8 mouse cellular contexts compared by ENCODE assay signal in the genomic region with DNA sequence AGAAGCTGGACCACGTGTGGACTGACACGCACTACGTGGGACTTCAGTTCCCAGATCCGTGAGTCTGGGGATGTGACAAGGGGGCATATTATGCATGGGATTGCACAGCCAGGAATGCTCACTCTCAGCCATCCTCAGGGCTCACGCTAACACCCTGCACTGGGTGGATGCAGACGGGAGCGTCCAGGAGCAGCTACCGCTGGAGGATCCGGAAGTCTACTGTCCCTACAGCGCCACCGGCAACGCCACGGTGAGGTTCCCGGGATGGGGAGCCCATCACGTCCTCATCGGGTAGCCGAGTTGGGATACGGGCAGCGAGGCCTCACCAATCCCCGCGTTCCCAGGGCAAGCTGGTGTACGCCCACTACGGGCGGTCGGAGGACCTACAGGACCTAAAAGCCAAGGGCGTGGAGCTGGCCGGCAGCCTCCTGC. TPM values are rescaled to one million over a fixed set of nuclear protein-coding genes. Genes with fewer than 3 reads are reported as not detected.
DNase-seq lines count a peak whose midpoint lies in the region; ATAC-seq and TF ChIP-seq lines count a peak whose summit lies in the region.

No protein-coding gene starts in this region.

- H3K4me1 ChIP-seq in heart, embryonic 14.5 days (ENCODE audit: control insufficient read depth in 2 of 2, insufficient read depth in 2 of 2, low read length in 2 of 2): peaks cover 2 to 8% of the 10 kb centered on the region in 2 experiments; a peak in 2 of 4 replicates
- peaks cover 49% of the 10 kb centered on the region for H3K4me1 ChIP-seq in liver, embryonic 15.5 days (replicated peaks)
- peaks cover 8% of the 10 kb centered on the region; the same call in 1 of the 2 replicates for H3K4me1 ChIP-seq in neural tube, embryonic 15.5 days

- H3K36me3 ChIP-seq in heart, embryonic 14.5 days (ENCODE audit: control insufficient read depth, insufficient read depth, low read length): no peaks in the 10 kb centered on the region
- H3K36me3 ChIP-seq in liver, embryonic 15.5 days (replicated peaks): peaks cover 58% of the 10 kb centered on the region
- no peaks in the 10 kb centered on the region for H3K36me3 ChIP-seq in neural tube, embryonic 15.5 days

- H3K4me3 ChIP-seq in gastrocnemius, adult 2 months: peak overlapping the region; percentile 61
- peak overlapping the region; percentile 31 for H3K4me3 ChIP-seq in heart, embryonic 14.5 days (ENCODE audit: control insufficient read depth in 1 of 2, insufficient read depth in 1 of 2, low read depth in 1 of 2, low read length in 2 of 2)
- no peak overlapping the region for H3K4me3 ChIP-seq in liver, embryonic 15.5 days (replicated peaks)
- H3K4me3 ChIP-seq in neural tube, embryonic 15.5 days (replicated peaks): peak overlapping the region; percentile 28

- peak; percentile 65 for DNase-seq in gastrocnemius, adult 2 months
- DNase-seq in gastrocnemius, adult 8-10 months (ENCODE audit: low spot score in 2 of 2): no peak
- DNase-seq in embryo, embryonic 9.5 days (ENCODE audit: extremely low spot score): peak; percentile 41
- DNase-seq in kidney, postnatal 4 days: peak; percentile 47 to 64

- peak; percentile 46 for TF ChIP-seq CTCF in gastrocnemius, adult 2 months (IDR thresholded peaks at IDR 0.05)

- WGBS in heart, embryonic 14.5 days: 6% methylated on average over 27 of the region's 27 CpGs
- 55% methylated on average over 27 of the region's 27 CpGs for WGBS in liver, embryonic 15.5 days (ENCODE audit: insufficient replicate concordance)
- WGBS in neural tube, embryonic 15.5 days: 10% methylated on average over 27 of the region's 27 CpGs

- H3K9me3 ChIP-seq in heart, embryonic 14.5 days (ENCODE audit: control insufficient read depth, low read length): no peaks in the 10 kb centered on the region
- no peaks in the 10 kb centered on the region for H3K9me3 ChIP-seq in liver, embryonic 15.5 days (replicated peaks)
- H3K9me3 ChIP-seq in neural tube, embryonic 15.5 days (replicated peaks): no peaks in the 10 kb centered on the region

- ATAC-seq in heart, embryonic 14.5 days (ENCODE audit: insufficient number of reproducible peaks, insufficient read depth, low FRiP score, low read depth): no peak
- ATAC-seq in liver, embryonic 15.5 days (ENCODE audit: insufficient read depth): no peak
- ATAC-seq in neural tube, embryonic 15.5 days (ENCODE audit: low FRiP score): no peak
- no peak for ATAC-seq in CD4-positive, CD25-positive, alpha-beta regulatory T cell, adult 4 months

- H3K27ac ChIP-seq in gastrocnemius, adult 2 months: no peak overlapping the region
- H3K27ac ChIP-seq in heart, embryonic 14.5 days (replicated peaks in 1 of 2; ENCODE audit: control insufficient read depth in 1 of 2, insufficient read depth in 1 of 2, low read depth in 2 of 2, low read length in 2 of 2): no peak overlapping the region
- H3K27ac ChIP-seq in liver, embryonic 15.5 days (replicated peaks): no peak overlapping the region
- 0 out of 2 replicates have a peak overlapping the region, but pooled peaks have one; percentile 18 for H3K27ac ChIP-seq in neural tube, embryonic 15.5 days (replicated peaks)

- H3K4me2 ChIP-seq in heart, embryonic 14.5 days (ENCODE audit: low read length): peak overlapping the region; percentile 65
- no peak overlapping the region; the same call in 1 of the 2 replicates for H3K4me2 ChIP-seq in liver, embryonic 15.5 days
- peak overlapping the region; percentile 60 for H3K4me2 ChIP-seq in neural tube, embryonic 15.5 days

- peaks cover 9% of the 10 kb centered on the region; the same call in 1 of the 2 replicates for H3K27me3 ChIP-seq in heart, embryonic 14.5 days (ENCODE audit: control insufficient read depth, insufficient read depth, low read length)
- no peaks in the 10 kb centered on the region for H3K27me3 ChIP-seq in liver, embryonic 15.5 days
- no peaks in the 10 kb centered on the region for H3K27me3 ChIP-seq in neural tube, embryonic 15.5 days (replicated peaks)

- peak overlapping the region; percentile 51 for H3K9ac ChIP-seq in heart, embryonic 14.5 days (ENCODE audit: low read length)
- 0 out of 2 replicates have a peak overlapping the region, but pooled peaks have one; percentile 29 for H3K9ac ChIP-seq in liver, embryonic 15.5 days
- peak overlapping the region; percentile 23; the same call in 1 of the 2 replicates for H3K9ac ChIP-seq in neural tube, embryonic 15.5 days (replicated peaks)

- intact Hi-C loops in gastrocnemius, adult 2 months (cut with DNase I): no loop called here

RNA-seq across cellular contexts. Expression of a gene that starts 4.8 kb away (rescaled TPM):
- total RNA-seq in gastrocnemius, adult 2 months (2021): not detected
- total RNA-seq in gastrocnemius, adult 8-10 months (2022): not detected
- 0.11 and 0.20 TPM in 2 replicates for polyA plus RNA-seq in heart, embryonic 14.5 days (2014; fragmentation: Nextera tagmentation; extraction: Ambion mirVana)
- polyA plus RNA-seq in liver, embryonic 15.5 days (2015; fragmentation: Nextera tagmentation; extraction: Ambion mirVana): 55.1 and 65.5 TPM in 2 replicates
- 4.2 and 5.3 TPM in 2 replicates for polyA plus RNA-seq in neural tube, embryonic 15.5 days (2015; fragmentation: Nextera tagmentation; extraction: Ambion mirVana)
- 1 to 10 TPM in 1 of 2 experiments, not detected in 1; 1.6 TPM for polyA plus RNA-seq in CD4-positive, CD25-positive, alpha-beta regulatory T cell, adult 4 months (2017; shearing (Covaris generic))

RNA-seq across cellular contexts. Expression of a gene that starts 21.2 kb away (rescaled TPM):
- total RNA-seq in gastrocnemius, adult 2 months (2021): not detected
- not detected for total RNA-seq in gastrocnemius, adult 8-10 months (2022)
- 0.31 TPM in 1 of 2 replicates, not detected in the other for polyA plus RNA-seq in heart, embryonic 14.5 days (2014; fragmentation: Nextera tagmentation; extraction: Ambion mirVana)
- polyA plus RNA-seq in liver, embryonic 15.5 days (2015; fragmentation: Nextera tagmentation; extraction: Ambion mirVana): 0.07 TPM in 2 replicates
- 203 and 258 TPM in 2 replicates for polyA plus RNA-seq in neural tube, embryonic 15.5 days (2015; fragmentation: Nextera tagmentation; extraction: Ambion mirVana)
- polyA plus RNA-seq in CD4-positive, CD25-positive, alpha-beta regulatory T cell, adult 4 months (2017; shearing (Covaris generic)): not detected

RNA-seq across cellular contexts. Expression of a gene that starts 26.4 kb away (rescaled TPM):
- 10 to 100 TPM in 1 of 2 experiments, 1 to 10 TPM in 1; 9.8 to 12.2 TPM for total RNA-seq in gastrocnemius, adult 2 months (2021)
- total RNA-seq in gastrocnemius, adult 8-10 months (2022): 10 to 100 TPM; 10.1 to 13.6 (median 11.6) TPM
- 22.7 and 23.1 TPM in 2 replicates for polyA plus RNA-seq in heart, embryonic 14.5 days (2014; fragmentation: Nextera tagmentation; extraction: Ambion mirVana)
- polyA plus RNA-seq in liver, embryonic 15.5 days (2015; fragmentation: Nextera tagmentation; extraction: Ambion mirVana): 29.7 and 31.7 TPM in 2 replicates
- 64.6 and 66.9 TPM in 2 replicates for polyA plus RNA-seq in neural tube, embryonic 15.5 days (2015; fragmentation: Nextera tagmentation; extraction: Ambion mirVana)
- polyA plus RNA-seq in CD4-positive, CD25-positive, alpha-beta regulatory T cell, adult 4 months (2017; shearing (Covaris generic)): 10 to 100 TPM; 27.3 to 28.8 TPM

RNA-seq across cellular contexts. Expression of a gene that starts 39.1 kb away (rescaled TPM):
- total RNA-seq in gastrocnemius, adult 2 months (2021): 10 to 100 TPM; 30.9 to 76.1 TPM
- 10 to 100 TPM; 16.2 to 35.4 (median 22.9) TPM for total RNA-seq in gastrocnemius, adult 8-10 months (2022)
- polyA plus RNA-seq in heart, embryonic 14.5 days (2014; fragmentation: Nextera tagmentation; extraction: Ambion mirVana): 121 and 123 TPM in 2 replicates
- polyA plus RNA-seq in liver, embryonic 15.5 days (2015; fragmentation: Nextera tagmentation; extraction: Ambion mirVana): 16.6 and 17.4 TPM in 2 replicates
- 48.4 and 54.1 TPM in 2 replicates for polyA plus RNA-seq in neural tube, embryonic 15.5 days (2015; fragmentation: Nextera tagmentation; extraction: Ambion mirVana)
- polyA plus RNA-seq in CD4-positive, CD25-positive, alpha-beta regulatory T cell, adult 4 months (2017; shearing (Covaris generic)): 1 to 10 TPM in 1 of 2 experiments, not detected in 1; 1.4 TPM

RNA-seq across cellular contexts. Expression of a gene that starts 41.2 kb away (rescaled TPM):
- total RNA-seq in gastrocnemius, adult 2 months (2021): 100 to 1,000 TPM; 118 to 148 TPM
- total RNA-seq in gastrocnemius, adult 8-10 months (2022): 100 to 1,000 TPM; 118 to 137 (median 128) TPM
- 296 and 340 TPM in 2 replicates for polyA plus RNA-seq in heart, embryonic 14.5 days (2014; fragmentation: Nextera tagmentation; extraction: Ambion mirVana)
- 150 and 161 TPM in 2 replicates for polyA plus RNA-seq in liver, embryonic 15.5 days (2015; fragmentation: Nextera tagmentation; extraction: Ambion mirVana)
- polyA plus RNA-seq in neural tube, embryonic 15.5 days (2015; fragmentation: Nextera tagmentation; extraction: Ambion mirVana): 503 and 540 TPM in 2 replicates
- polyA plus RNA-seq in CD4-positive, CD25-positive, alpha-beta regulatory T cell, adult 4 months (2017; shearing (Covaris generic)): 10 to 100 TPM; 36.8 to 66.7 TPM

Comparison
In these comparisons a context has a peak if more than half of its experiments do, and no peak if none do; other contexts are left out.
1. DNase-seq: peak in gastrocnemius, adult 2 months (single experiment), embryo, embryonic 9.5 days (single experiment) and kidney, postnatal 4 days (2 of 2); none in gastrocnemius, adult 8-10 months (0 of 2).
2. RNA of a gene that starts 21.2 kb away (polyA plus RNA-seq): 203 to 258 TPM in neural tube, embryonic 15.5 days; 0.31 TPM in heart, embryonic 14.5 days, 0.07 TPM in liver, embryonic 15.5 days and not detected in CD4-positive, CD25-positive, alpha-beta regulatory T cell, adult 4 months; every median in the first group is over 100 times any median in the second.
3. Peak in every context shown above with its lines, with median percentiles within 50 percentile points of each other: H3K9ac ChIP-seq.